9 mouse cellular contexts compared by ENCODE assay signal in genomic region chr9:122615351-122615750, GRCm38 (mm10).
A peak's percentile ranks its signal among the peaks of the same experiment; 100 is the strongest.
DNase-seq lines count a peak whose midpoint lies in the region; ATAC-seq lines count a peak whose summit lies in the region.
"Had no signal": no experiment of that assay in that cellular context is flagged by ENCODE, and none has a peak within 500 bp of the region (broad histone marks: within the 10 kb centered on the region; RNA-seq: fewer than 3 reads in every experiment).

No protein-coding gene starts in this region.

- peaks cover 11% of the 10 kb centered on the region; the same call in 1 of the 2 replicates for H3K27me3 ChIP-seq in midbrain, embryonic 13.5 days
- H3K27me3 ChIP-seq: neural tube, embryonic 13.5 days had no signal

- H3K27ac ChIP-seq in midbrain, embryonic 13.5 days: no peak overlapping the region
- H3K27ac ChIP-seq: neural tube, embryonic 13.5 days had no signal

- no peak overlapping the region for H3K4me3 ChIP-seq in midbrain, embryonic 13.5 days (replicated peaks)
- H3K4me3 ChIP-seq: neural tube, embryonic 13.5 days had no signal

- 0 out of 2 replicates have a peak, but pooled peaks have one; percentile 55 for ATAC-seq in midbrain, embryonic 13.5 days

- peak; percentile 29 for DNase-seq in ovary, postnatal 36 days (ENCODE audit: low spot score)
- no peak for DNase-seq in ovary, postnatal 10 days (ENCODE audit: low spot score)
- DNase-seq in adipocyte (ENCODE audit: low spot score): peak; percentile 43
- DNase-seq in embryo, embryonic 10.5 days (ENCODE audit: low spot score): peak; percentile 68
- peak; percentile 60 for DNase-seq in kidney, postnatal 10 days
- no peak for DNase-seq in frontal cortex, postnatal 14 days (ENCODE audit: low spot score in 2 of 2)
- no peak for DNase-seq in spleen, postnatal 4 days (ENCODE audit: low spot score in 2 of 2)

- H3K9me3 ChIP-seq in midbrain, embryonic 13.5 days: no peaks in the 10 kb centered on the region
- H3K9me3 ChIP-seq: neural tube, embryonic 13.5 days had no signal

- no peak overlapping the region for H3K4me2 ChIP-seq in midbrain, embryonic 13.5 days (replicated peaks)
- H3K4me2 ChIP-seq: neural tube, embryonic 13.5 days had no signal

- peaks cover 10% of the 10 kb centered on the region for H3K4me1 ChIP-seq in midbrain, embryonic 13.5 days (replicated peaks)
- H3K4me1 ChIP-seq: neural tube, embryonic 13.5 days had no signal

- H3K9ac ChIP-seq in midbrain, embryonic 13.5 days (replicated peaks): no peak overlapping the region
- H3K9ac ChIP-seq: neural tube, embryonic 13.5 days had no signal

- H3K36me3 ChIP-seq in midbrain, embryonic 13.5 days: no peaks in the 10 kb centered on the region

- 18% methylated on average over 4 of the region's 4 CpGs for WGBS in midbrain, embryonic 13.5 days

Comparison
In these comparisons a context has a peak if more than half of its experiments do, and no peak if none do; other contexts are left out.
1. DNase-seq: peak in ovary, postnatal 36 days (single experiment), adipocyte (single experiment), embryo, embryonic 10.5 days (single experiment) and kidney, postnatal 10 days (single experiment); none in ovary, postnatal 10 days (single experiment), frontal cortex, postnatal 14 days (0 of 2) and spleen, postnatal 4 days (0 of 2).